In the genomic region with DNA sequence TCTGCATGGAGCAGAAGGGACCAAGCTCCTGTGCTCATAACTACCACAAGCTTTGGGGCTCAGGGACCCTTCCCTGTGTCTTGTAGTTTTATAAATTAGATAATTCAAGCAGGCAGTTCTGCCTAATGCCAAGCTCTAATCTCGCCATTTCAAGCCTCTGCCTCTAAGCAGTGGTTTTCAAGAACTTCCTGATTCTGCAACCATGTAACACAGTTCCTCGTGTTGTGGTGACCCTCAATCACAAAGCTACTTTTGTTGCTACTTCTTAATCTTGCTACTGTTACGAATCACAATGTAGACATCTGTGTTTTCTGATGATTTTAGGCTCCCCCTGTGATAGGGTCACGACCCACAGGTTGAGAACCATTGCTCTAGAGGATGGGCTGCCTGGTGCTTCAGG, we compare ENCODE assay signal across 25 mouse cellular contexts. TPM values are rescaled to one million over a fixed set of nuclear protein-coding genes. Genes with fewer than 3 reads are reported as not detected.
DNase-seq lines count a peak whose midpoint lies in the region; ATAC-seq and TF ChIP-seq lines count a peak whose summit lies in the region.
"Had no signal": no experiment of that assay in that cellular context is flagged by ENCODE, and none has a peak within 500 bp of the region (broad histone marks: within the 10 kb centered on the region; RNA-seq: fewer than 3 reads in every experiment).

No protein-coding gene starts in this region.

- WGBS in heart, embryonic 10.5 days = 56% methylated on average over 4 of the region's 4 CpGs
- WGBS in heart, adult 2 months = 65% methylated on average over 4 of the region's 4 CpGs
- WGBS in stomach, embryonic 15.5 days = 60% methylated on average over 4 of the region's 4 CpGs
- WGBS in kidney, embryonic 14.5 days = 67% methylated on average over 4 of the region's 4 CpGs

- H3K4me2 ChIP-seq in stomach, embryonic 15.5 days = no peak overlapping the region
- H3K4me2 ChIP-seq in kidney, embryonic 14.5 days (replicated peaks; ENCODE audit: low read depth, low read length) = no peak overlapping the region
- H3K4me2 ChIP-seq: forebrain, embryonic 12.5 days; hindbrain, embryonic 15.5 days; intestine, embryonic 15.5 days; kidney, embryonic 15.5 days had no signal

- DNase-seq in heart, embryonic 10.5 days (ENCODE audit: low spot score) = no peak
- DNase-seq in heart, adult 2 months = no peak
- DNase-seq in ES-E14 (ENCODE audit: low read depth, low spot score) (no peak), liver (no peak)
- DNase-seq in left cerebral cortex, adult 8-10 months (ENCODE audit: low spot score in 2 of 2) = no peak
- DNase-seq: adrenal gland, adult 8-10 months; cerebellum, adult 2 months; gastrocnemius, postnatal 36 days; heart, postnatal 4 days; kidney, postnatal 36 days; layer of hippocampus, postnatal 36 days; lung, postnatal 10 days had no signal

- TF ChIP-seq CTCF in heart, adult 2 months (IDR thresholded peaks at IDR 0.05) = no peak

- H3K4me3 ChIP-seq in heart, embryonic 10.5 days = no peak overlapping the region
- H3K4me3 ChIP-seq in heart, adult 2 months = no peak overlapping the region
- no peak overlapping the region for H3K4me3 ChIP-seq in ES-E14 (ENCODE audit: insufficient read depth in 1 of 2, low read depth in 1 of 2, low read length in 2 of 2, poor library complexity in 1 of 2, severe bottlenecking in 1 of 2)
- H3K4me3 ChIP-seq in stomach, embryonic 15.5 days (replicated peaks) = no peak overlapping the region
- no peak overlapping the region for H3K4me3 ChIP-seq in kidney, embryonic 14.5 days (ENCODE audit: low read length)
- H3K4me3 ChIP-seq: erythroblast, embryonic 14.5 days; forebrain, embryonic 12.5 days; hindbrain, embryonic 15.5 days; intestine, embryonic 15.5 days; kidney, embryonic 15.5 days had no signal

- intact Hi-C loops in heart, adult 2 months (cut with DNase I) = no loop called here

- TF ChIP-seq EP300 in heart, adult 2 months (IDR thresholded peaks at IDR 0.05; ENCODE audit: insufficient read depth, low read depth, low read length) = no peak

- 0 out of 2 replicates have a peak overlapping the region, but pooled peaks have one; percentile 50 for H3K27ac ChIP-seq in heart, embryonic 10.5 days
- no peak overlapping the region for H3K27ac ChIP-seq in heart, adult 2 months
- H3K27ac ChIP-seq in ES-E14 (ENCODE audit: insufficient read depth, low read depth, low read length, poor library complexity, severe bottlenecking) = no peak overlapping the region
- peak overlapping the region; percentile 37; the same call in 1 of the 2 replicates for H3K27ac ChIP-seq in stomach, embryonic 15.5 days
- H3K27ac ChIP-seq in kidney, embryonic 14.5 days (ENCODE audit: low read depth, low read length) = no peak overlapping the region
- H3K27ac ChIP-seq: forebrain, embryonic 12.5 days; hindbrain, embryonic 15.5 days; intestine, embryonic 15.5 days; kidney, embryonic 15.5 days had no signal

- ATAC-seq in granulocyte monocyte progenitor cell, adult 5-6 weeks (replicated peaks; ENCODE audit: poor library complexity, severe bottlenecking) = peak; percentile 21; the same call in 1 of the 2 replicates
- no peak for ATAC-seq in stomach, embryonic 15.5 days (ENCODE audit: insufficient read depth, low FRiP score, low read depth)
- no peak for ATAC-seq in kidney, embryonic 14.5 days (ENCODE audit: low FRiP score, low TSS enrichment)
- ATAC-seq: CD4-positive, CD25-positive, alpha-beta regulatory T cell, adult 4 months; intestine, embryonic 15.5 days; Patski had no signal

- H3K4me1 ChIP-seq in heart, embryonic 10.5 days = peaks cover 38% of the 10 kb centered on the region
- H3K4me1 ChIP-seq in heart, adult 2 months (ENCODE audit: control insufficient read depth, insufficient read depth, low read length) = peaks cover 5% of the 10 kb centered on the region; the same call in 1 of the 2 replicates
- peaks cover 0 to 15% of the 10 kb centered on the region in 2 experiments; a peak in 1 of 4 replicates for H3K4me1 ChIP-seq in ES-E14 (ENCODE audit: control insufficient read depth in 2 of 2, insufficient read depth in 2 of 2, low read length in 2 of 2, poor library complexity in 1 of 2)
- H3K4me1 ChIP-seq in stomach, embryonic 15.5 days = peaks cover 18% of the 10 kb centered on the region
- H3K4me1 ChIP-seq in kidney, embryonic 14.5 days (ENCODE audit: control insufficient read depth, insufficient read depth, low read length) = no peaks in the 10 kb centered on the region
- H3K4me1 ChIP-seq: hindbrain, embryonic 15.5 days had no signal

- no peak for TF ChIP-seq POLR2A in heart, adult 2 months (IDR thresholded peaks at IDR 0.05; ENCODE audit: insufficient read depth, low read depth, low read length)

- in situ Hi-C loops in ES-E14 (cut with MboI; ENCODE audit: low sequenced_read_pairs in 2 of 2, unreplicated experiment in 2 of 2) = loop anchor here (10.0 to 25.0 kb wide), 3 partner anchors 171 to 654 kb away; no protein-coding TSS in a partner anchor

- H3K27me3 ChIP-seq in heart, embryonic 10.5 days (ENCODE audit: insufficient read depth, poor library complexity, severe bottlenecking) = peaks cover 51% of the 10 kb centered on the region
- no peaks in the 10 kb centered on the region for H3K27me3 ChIP-seq in heart, adult 2 months (ENCODE audit: control insufficient read depth, insufficient read depth, low read length)
- H3K27me3 ChIP-seq in stomach, embryonic 15.5 days (replicated peaks) = no peaks in the 10 kb centered on the region
- no peaks in the 10 kb centered on the region for H3K27me3 ChIP-seq in kidney, embryonic 14.5 days (ENCODE audit: control insufficient read depth, insufficient read depth, low read length)
- H3K27me3 ChIP-seq: hindbrain, embryonic 15.5 days; intestine, embryonic 15.5 days; kidney, embryonic 15.5 days; Patski had no signal

- no peaks in the 10 kb centered on the region for H3K36me3 ChIP-seq in heart, embryonic 10.5 days
- no peaks in the 10 kb centered on the region for H3K36me3 ChIP-seq in heart, adult 2 months (ENCODE audit: control insufficient read depth, insufficient read depth, low read length)
- H3K36me3 ChIP-seq in ES-E14 (ENCODE audit: control insufficient read depth, insufficient read depth, low read length, poor library complexity, severe bottlenecking) = no peaks in the 10 kb centered on the region
- H3K36me3 ChIP-seq in stomach, embryonic 15.5 days = no peaks in the 10 kb centered on the region
- H3K36me3 ChIP-seq in kidney, embryonic 14.5 days (ENCODE audit: control insufficient read depth, insufficient read depth, low read length) = no peaks in the 10 kb centered on the region
- H3K36me3 ChIP-seq: forebrain, embryonic 12.5 days; hindbrain, embryonic 15.5 days; intestine, embryonic 15.5 days; kidney, embryonic 15.5 days had no signal

- H3K79me2 ChIP-seq in heart, adult 2 months (replicated peaks; ENCODE audit: control insufficient read depth, insufficient read depth, low read length) = no peaks in the 10 kb centered on the region

- no peak overlapping the region for H3K9ac ChIP-seq in heart, adult 2 months (ENCODE audit: low read depth, low read length)
- H3K9ac ChIP-seq in ES-E14 (ENCODE audit: insufficient read depth, low read depth, low read length, poor library complexity, severe bottlenecking) = no peak overlapping the region
- no peak overlapping the region for H3K9ac ChIP-seq in stomach, embryonic 15.5 days
- H3K9ac ChIP-seq in kidney, embryonic 14.5 days (ENCODE audit: low read depth, low read length) = no peak overlapping the region
- H3K9ac ChIP-seq: forebrain, embryonic 12.5 days; hindbrain, embryonic 15.5 days; intestine, embryonic 15.5 days; kidney, embryonic 15.5 days had no signal

- no peaks in the 10 kb centered on the region for H3K9me3 ChIP-seq in heart, embryonic 10.5 days
- no peaks in the 10 kb centered on the region for H3K9me3 ChIP-seq in ES-E14 (ENCODE audit: control insufficient read depth, insufficient read depth, low read depth, low read length)
- no peaks in the 10 kb centered on the region for H3K9me3 ChIP-seq in stomach, embryonic 15.5 days
- no peaks in the 10 kb centered on the region for H3K9me3 ChIP-seq in kidney, embryonic 14.5 days (ENCODE audit: control insufficient read depth, low read length)
- H3K9me3 ChIP-seq: forebrain, embryonic 12.5 days; hindbrain, embryonic 15.5 days; intestine, embryonic 15.5 days; kidney, embryonic 15.5 days had no signal

RNA-seq across cellular contexts. Expression of a gene that starts 36.3 kb away (rescaled TPM):
- 0.80 and 1.7 TPM in 2 replicates for polyA plus RNA-seq in heart, embryonic 10.5 days (2016; fragmentation: Nextera tagmentation; extraction: Ambion mirVana)
- total RNA-seq in heart, adult 2 months (2021) = 1 to 10 TPM; 2.2 to 2.8 TPM
- polyA plus RNA-seq in heart, adult 2 months (2012; rRNA removed) = 2.0 and 3.2 TPM in 2 replicates
- total RNA-seq in ES-E14 (2012; rRNA removed) = 0.18 TPM in 1 of 2 replicates, not detected in the other
- total RNA-seq in granulocyte monocyte progenitor cell, adult 5-6 weeks (2014; fragmentation: Nextera tagmentation) = 3.2 and 4.2 TPM in 2 replicates
- total RNA-seq in granulocyte monocyte progenitor cell, adult 5-6 weeks (2017) = 1.2 and 1.3 TPM in 2 replicates
- 7.7 and 12.7 TPM in 2 replicates for polyA plus RNA-seq in stomach, embryonic 15.5 days (2015; fragmentation: Nextera tagmentation; extraction: Ambion mirVana)
- 1 to 10 TPM; 3.4 to 5.1 (median 4.2) TPM for total RNA-seq in left cerebral cortex, adult 8-10 months (2022)
- 2.4 and 3.6 TPM in 2 replicates for polyA plus RNA-seq in kidney, embryonic 14.5 days (2014; fragmentation: Nextera tagmentation; extraction: Ambion mirVana)
- polyA plus RNA-seq: erythroblast, embryonic 14.5 days; forebrain, embryonic 12.5 days had no signal

RNA-seq across cellular contexts. Expression of a gene that starts 40.6 kb away (rescaled TPM):
- polyA plus RNA-seq in heart, embryonic 10.5 days (2016; fragmentation: Nextera tagmentation; extraction: Ambion mirVana) = 0.49 and 1.8 TPM in 2 replicates
- total RNA-seq in heart, adult 2 months (2021) = 1 to 10 TPM in 1 of 2 experiments, under 1 TPM in 1; 0.70 to 1.1 TPM
- 2.5 and 6.3 TPM in 2 replicates for polyA plus RNA-seq in heart, adult 2 months (2012; rRNA removed)
- total RNA-seq in ES-E14 (2012; rRNA removed) = 0.22 and 0.32 TPM in 2 replicates
- total RNA-seq in granulocyte monocyte progenitor cell, adult 5-6 weeks (2014; fragmentation: Nextera tagmentation) = 0.60 TPM in 1 of 2 replicates, not detected in the other
- 0.86 TPM in 1 of 2 replicates, not detected in the other for total RNA-seq in granulocyte monocyte progenitor cell, adult 5-6 weeks (2017)
- 9.5 and 11.6 TPM in 2 replicates for polyA plus RNA-seq in stomach, embryonic 15.5 days (2015; fragmentation: Nextera tagmentation; extraction: Ambion mirVana)
- under 1 TPM in 3 of 4 experiments, not detected in 1; 0.18 to 0.91 (median 0.84) TPM for total RNA-seq in left cerebral cortex, adult 8-10 months (2022)
- polyA plus RNA-seq in kidney, embryonic 14.5 days (2014; fragmentation: Nextera tagmentation; extraction: Ambion mirVana) = 25.8 and 28.2 TPM in 2 replicates
- total RNA-seq: left cerebral cortex, postnatal 25 days; liver, adult 2 months; midbrain, postnatal 0 days had no signal
- polyA plus RNA-seq: CD4-positive, CD25-positive, alpha-beta regulatory T cell, adult 4 months; erythroblast, embryonic 14.5 days; hindbrain, embryonic 15.5 days; liver, adult 2 months; Patski had no signal

RNA-seq across cellular contexts. Expression of a gene that starts 49.6 kb away (rescaled TPM):
- polyA plus RNA-seq in heart, embryonic 10.5 days (2016; fragmentation: Nextera tagmentation; extraction: Ambion mirVana) = 59.5 and 77.0 TPM in 2 replicates
- total RNA-seq in heart, adult 2 months (2021) = 10 to 100 TPM; 21.2 to 22.4 TPM
- polyA plus RNA-seq in heart, adult 2 months (2012; rRNA removed) = 26.4 and 29.3 TPM in 2 replicates
- total RNA-seq in ES-E14 (2012; rRNA removed) = 116 and 119 TPM in 2 replicates
- total RNA-seq in granulocyte monocyte progenitor cell, adult 5-6 weeks (2014; fragmentation: Nextera tagmentation) = 35.3 and 36.0 TPM in 2 replicates
- total RNA-seq in granulocyte monocyte progenitor cell, adult 5-6 weeks (2017) = 51.9 and 60.6 TPM in 2 replicates
- polyA plus RNA-seq in stomach, embryonic 15.5 days (2015; fragmentation: Nextera tagmentation; extraction: Ambion mirVana) = 66.0 and 66.4 TPM in 2 replicates
- total RNA-seq in left cerebral cortex, adult 8-10 months (2022) = 10 to 100 TPM; 35.9 to 39.3 (median 37.6) TPM
- polyA plus RNA-seq in kidney, embryonic 14.5 days (2014; fragmentation: Nextera tagmentation; extraction: Ambion mirVana) = 71.8 and 76.5 TPM in 2 replicates

Comparison
In these comparisons a context has a peak if more than half of its experiments do, and no peak if none do; other contexts are left out.
1. H3K27ac ChIP-seq: peak in heart, embryonic 10.5 days (single experiment) and stomach, embryonic 15.5 days (single experiment); none in heart, adult 2 months (single experiment), ES-E14 (single experiment) and kidney, embryonic 14.5 days (single experiment).